ENCODE assay signal across 10 mouse cellular contexts in the genomic region with DNA sequence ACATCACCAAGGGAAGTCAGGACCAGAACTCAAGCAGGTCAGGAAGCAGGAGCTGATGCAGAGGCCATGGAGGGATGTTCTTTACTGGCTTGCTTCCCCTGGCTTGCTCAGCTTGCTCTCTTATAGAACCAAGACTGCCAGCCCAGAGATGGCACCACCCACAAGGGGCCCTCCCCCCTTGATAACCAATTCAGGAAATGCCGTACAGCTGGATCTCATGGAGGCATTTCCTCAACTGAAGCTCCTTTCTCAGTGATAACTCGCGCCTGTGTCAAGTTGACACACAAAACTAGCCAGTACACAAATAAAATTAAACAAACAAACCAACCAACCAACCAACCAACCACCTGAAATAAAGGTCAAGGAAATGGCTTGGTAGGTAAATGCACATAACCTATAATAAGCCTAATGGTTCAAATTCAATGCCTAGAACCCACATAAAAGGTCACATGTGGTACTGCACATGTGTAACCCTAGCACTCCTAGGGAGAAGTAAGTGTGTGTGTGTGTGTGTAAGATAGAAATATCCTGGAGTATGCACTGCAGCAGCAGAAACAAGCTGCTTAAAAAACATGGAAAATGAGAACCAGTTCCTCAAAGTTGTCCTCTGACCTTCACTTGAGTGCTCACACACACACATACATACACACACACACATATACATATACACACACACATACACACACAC. TPM values are rescaled to one million over a fixed set of nuclear protein-coding genes. Genes with fewer than 3 reads are reported as not detected.
DNase-seq lines count a peak whose midpoint lies in the region; ATAC-seq and TF ChIP-seq lines count a peak whose summit lies in the region.
"Not testable (repeated sequence)": the region's sequence is repeated elsewhere in the genome, so short reads cannot be mapped to it uniquely, and the experiment has no call there.
"Had no signal": no experiment of that assay in that cellular context is flagged by ENCODE, and none has a peak within 500 bp of the region (broad histone marks: within the 10 kb centered on the region; RNA-seq: fewer than 3 reads in every experiment).

No protein-coding gene starts in this region.

- ATAC-seq in G1E (ENCODE audit: extremely low read depth, insufficient number of reproducible peaks, low FRiP score, poor library complexity, severe bottlenecking); heart, embryonic 15.5 days (replicated peaks; ENCODE audit: insufficient number of reproducible peaks, insufficient read depth, low FRiP score, low read depth); intestine, embryonic 15.5 days; liver, embryonic 11.5 days (replicated peaks; ENCODE audit: low FRiP score); midbrain, embryonic 11.5 days (ENCODE audit: low FRiP score): not testable (repeated sequence)

- H3K4me3 ChIP-seq in G1E (ENCODE audit: low read depth, low read length), result peak overlapping the region; percentile 82
- peak overlapping the region; percentile 73 for H3K4me3 ChIP-seq in erythroblast, embryonic 14.5 days (replicated peaks)
- H3K4me3 ChIP-seq in heart, embryonic 15.5 days, result peak overlapping the region; percentile 62
- 0 out of 2 replicates have a peak overlapping the region, but pooled peaks have one; percentile 78 for H3K4me3 ChIP-seq in intestine, embryonic 15.5 days (replicated peaks)
- H3K4me3 ChIP-seq in liver, embryonic 11.5 days (ENCODE audit: low read depth, low read length), result peak overlapping the region; percentile 67
- peak overlapping the region; percentile 73; the same call in 1 of the 2 replicates for H3K4me3 ChIP-seq in midbrain, embryonic 11.5 days (ENCODE audit: low read depth, low read length)

- peak overlapping the region; percentile 73 for H3K4me2 ChIP-seq in heart, embryonic 15.5 days
- H3K4me2 ChIP-seq in intestine, embryonic 15.5 days (replicated peaks), result peak overlapping the region; percentile 75
- peak overlapping the region; percentile 62 for H3K4me2 ChIP-seq in liver, embryonic 11.5 days
- peak overlapping the region; percentile 77 for H3K4me2 ChIP-seq in midbrain, embryonic 11.5 days

- WGBS in heart, embryonic 15.5 days, result 44% methylated on average over 3 of the region's 3 CpGs
- 62% methylated on average over 3 of the region's 3 CpGs for WGBS in intestine, embryonic 15.5 days
- WGBS in liver, embryonic 11.5 days, result 30% methylated on average over 3 of the region's 3 CpGs
- WGBS in midbrain, embryonic 11.5 days, result 86% methylated on average over 3 of the region's 3 CpGs

- peaks cover 20% of the 10 kb centered on the region for H3K36me3 ChIP-seq in G1E (replicated peaks)
- peaks cover 11% of the 10 kb centered on the region for H3K36me3 ChIP-seq in erythroblast, embryonic 14.5 days (ENCODE audit: control insufficient read depth)
- not testable (repeated sequence) for H3K36me3 ChIP-seq in heart, embryonic 15.5 days; intestine, embryonic 15.5 days; liver, embryonic 11.5 days (ENCODE audit: control insufficient read depth, insufficient read depth, low read length); midbrain, embryonic 11.5 days (ENCODE audit: control insufficient read depth, insufficient read depth, low read length)

- H3K9me3 ChIP-seq in G1E (replicated peaks); erythroblast, embryonic 14.5 days (ENCODE audit: control insufficient read depth, low read length); heart, embryonic 15.5 days (replicated peaks); intestine, embryonic 15.5 days; liver, embryonic 11.5 days (ENCODE audit: control insufficient read depth, low read length); midbrain, embryonic 11.5 days (ENCODE audit: control insufficient read depth, low read length): not testable (repeated sequence)

- DNase-seq in G1E (ENCODE audit: low spot score); liver, embryonic 11.5 days (ENCODE audit: low spot score); midbrain, embryonic 11.5 days (ENCODE audit: low spot score, missing footprints): not testable (repeated sequence)
- DNase-seq in spleen, postnatal 36 days (ENCODE audit: low spot score in 2 of 2), result peak; percentile 25 to 37

- not testable (repeated sequence) for H3K9ac ChIP-seq in heart, embryonic 15.5 days; intestine, embryonic 15.5 days; midbrain, embryonic 11.5 days (ENCODE audit: low read length)
- peak overlapping the region; percentile 73 for H3K9ac ChIP-seq in liver, embryonic 11.5 days (ENCODE audit: low read depth, low read length)

- H3K27ac ChIP-seq in heart, embryonic 15.5 days; intestine, embryonic 15.5 days; liver, embryonic 11.5 days (ENCODE audit: low read depth, low read length); midbrain, embryonic 11.5 days (ENCODE audit: low read depth, low read length): not testable (repeated sequence)

- not testable (repeated sequence) for H3K27me3 ChIP-seq in G1E (ENCODE audit: insufficient read depth, low read length); erythroblast, embryonic 14.5 days (ENCODE audit: control insufficient read depth); heart, embryonic 15.5 days; intestine, embryonic 15.5 days (replicated peaks); liver, embryonic 11.5 days (replicated peaks; ENCODE audit: control insufficient read depth, insufficient read depth, low read length); midbrain, embryonic 11.5 days (ENCODE audit: control insufficient read depth, insufficient read depth, low read length)

- not testable (repeated sequence) for TF ChIP-seq CTCF in G1E (IDR thresholded peaks at IDR 0.05; ENCODE audit: low read depth, low read length)

- peaks cover 26% of the 10 kb centered on the region for H3K4me1 ChIP-seq in G1E (ENCODE audit: insufficient read depth, low read depth, low read length)
- H3K4me1 ChIP-seq in erythroblast, embryonic 14.5 days (ENCODE audit: control insufficient read depth), result peaks cover 27% of the 10 kb centered on the region
- H3K4me1 ChIP-seq in heart, embryonic 15.5 days (replicated peaks), result peaks cover 12% of the 10 kb centered on the region
- H3K4me1 ChIP-seq in intestine, embryonic 15.5 days (replicated peaks); liver, embryonic 11.5 days (replicated peaks; ENCODE audit: control insufficient read depth, insufficient read depth, low read length); midbrain, embryonic 11.5 days (ENCODE audit: control insufficient read depth, insufficient read depth, low read length): not testable (repeated sequence)

RNA-seq across cellular contexts. Expression of a gene that starts 1.5 kb away (rescaled TPM):
- total RNA-seq in G1E (2014; fragmentation: Nextera tagmentation), result 47.8 and 68.0 TPM in 2 replicates
- total RNA-seq in G1E (2017), result 16.8 and 21.6 TPM in 2 replicates
- polyA plus RNA-seq in G1E (2012), result 5.6 and 7.0 TPM in 2 replicates
- 0.38 and 1.3 TPM in 2 replicates for polyA plus RNA-seq in erythroblast, embryonic 14.5 days (2012)
- polyA plus RNA-seq in heart, embryonic 15.5 days (2015; fragmentation: Nextera tagmentation; extraction: Ambion mirVana), result 3.0 and 4.4 TPM in 2 replicates
- polyA plus RNA-seq in intestine, embryonic 15.5 days (2015; fragmentation: Nextera tagmentation; extraction: Ambion mirVana), result 5.2 and 6.8 TPM in 2 replicates
- polyA plus RNA-seq in liver, embryonic 11.5 days (2014; fragmentation: Nextera tagmentation; extraction: Ambion mirVana), result 6.2 and 8.6 TPM in 2 replicates
- polyA plus RNA-seq in midbrain, embryonic 11.5 days (2014; fragmentation: Nextera tagmentation; extraction: Ambion mirVana), result 9.6 and 9.9 TPM in 2 replicates

RNA-seq across cellular contexts. Expression of a gene that starts 1.8 kb away (rescaled TPM):
- total RNA-seq in G1E (2014; fragmentation: Nextera tagmentation) (22.5 and 26.6 TPM in 2 replicates), G1E (2017) (62.3 and 72.7 TPM in 2 replicates)
- polyA plus RNA-seq in G1E (2012), result 5.9 and 12.4 TPM in 2 replicates
- 0.55 and 1.5 TPM in 2 replicates for polyA plus RNA-seq in erythroblast, embryonic 14.5 days (2012)
- 37.1 and 38.5 TPM in 2 replicates for polyA plus RNA-seq in heart, embryonic 15.5 days (2015; fragmentation: Nextera tagmentation; extraction: Ambion mirVana)
- polyA plus RNA-seq in intestine, embryonic 15.5 days (2015; fragmentation: Nextera tagmentation; extraction: Ambion mirVana), result 61.4 and 62.3 TPM in 2 replicates
- 45.5 and 49.0 TPM in 2 replicates for polyA plus RNA-seq in liver, embryonic 11.5 days (2014; fragmentation: Nextera tagmentation; extraction: Ambion mirVana)
- 70.2 and 70.3 TPM in 2 replicates for polyA plus RNA-seq in midbrain, embryonic 11.5 days (2014; fragmentation: Nextera tagmentation; extraction: Ambion mirVana)

RNA-seq across cellular contexts. Expression of a gene that starts 39.7 kb away (rescaled TPM):
- 4.3 and 4.4 TPM in 2 replicates for total RNA-seq in G1E (2014; fragmentation: Nextera tagmentation)
- total RNA-seq in G1E (2017), result 7.0 and 7.3 TPM in 2 replicates
- polyA plus RNA-seq in G1E (2012), result 2.2 and 3.1 TPM in 2 replicates
- polyA plus RNA-seq in erythroblast, embryonic 14.5 days (2012), result not detected in 2 replicates
- 2.7 and 4.0 TPM in 2 replicates for polyA plus RNA-seq in heart, embryonic 15.5 days (2015; fragmentation: Nextera tagmentation; extraction: Ambion mirVana)
- polyA plus RNA-seq in intestine, embryonic 15.5 days (2015; fragmentation: Nextera tagmentation; extraction: Ambion mirVana), result 8.1 and 9.4 TPM in 2 replicates
- polyA plus RNA-seq in liver, embryonic 11.5 days (2014; fragmentation: Nextera tagmentation; extraction: Ambion mirVana), result 1.5 TPM in 2 replicates
- 6.9 and 7.6 TPM in 2 replicates for polyA plus RNA-seq in midbrain, embryonic 11.5 days (2014; fragmentation: Nextera tagmentation; extraction: Ambion mirVana)
- total RNA-seq: neutrophil, adult 5-6 weeks had no signal

RNA-seq across cellular contexts. Expression of a gene that starts 53.9 kb away (rescaled TPM):
- total RNA-seq in G1E (2014; fragmentation: Nextera tagmentation) (7.3 and 10.5 TPM in 2 replicates), G1E (2017) (0.22 and 1.7 TPM in 2 replicates)
- polyA plus RNA-seq in G1E (2012), result 0.08 TPM in 1 of 2 replicates, not detected in the other
- 0.11 TPM in 1 of 2 replicates, not detected in the other for polyA plus RNA-seq in erythroblast, embryonic 14.5 days (2012)
- polyA plus RNA-seq in heart, embryonic 15.5 days (2015; fragmentation: Nextera tagmentation; extraction: Ambion mirVana), result 0.77 and 0.95 TPM in 2 replicates
- 0.28 and 0.55 TPM in 2 replicates for polyA plus RNA-seq in intestine, embryonic 15.5 days (2015; fragmentation: Nextera tagmentation; extraction: Ambion mirVana)
- polyA plus RNA-seq in liver, embryonic 11.5 days (2014; fragmentation: Nextera tagmentation; extraction: Ambion mirVana), result 0.43 TPM in 1 of 2 replicates, not detected in the other
- 3.6 and 4.6 TPM in 2 replicates for polyA plus RNA-seq in midbrain, embryonic 11.5 days (2014; fragmentation: Nextera tagmentation; extraction: Ambion mirVana)
- total RNA-seq: gastrocnemius, adult 18-20 months; megakaryocyte progenitor cell, adult 5-6 weeks; neutrophil, adult 5-6 weeks had no signal
